Mouse (Mus musculus): ENCODE data around the gene Dydc2. TPM values are rescaled to one million over a fixed set of nuclear protein-coding genes. Genes with fewer than 3 reads are reported as not detected.

Gene Dydc2
- polyA plus RNA-seq (2012; rRNA removed): 0.21 and 0.26 TPM in 2 replicates

DNA sequence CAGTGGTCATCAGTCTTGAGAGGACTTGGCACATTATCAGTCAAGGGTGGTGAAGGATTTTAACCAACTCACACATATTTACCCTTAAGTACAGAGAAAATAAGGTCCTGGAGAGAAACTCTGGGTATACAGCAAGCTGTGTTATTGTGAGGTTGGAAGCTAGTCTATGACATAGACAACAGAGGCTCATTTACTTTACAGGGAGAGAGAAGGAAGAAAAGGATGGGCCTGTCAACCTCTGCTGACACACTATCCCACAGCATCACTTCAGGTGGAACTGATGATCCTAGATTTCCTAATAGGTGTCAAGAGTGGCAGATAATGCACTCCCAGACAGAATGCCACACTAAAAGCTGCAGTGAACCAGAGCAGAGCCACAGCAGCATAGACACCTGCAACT is at the start of gene Dydc2:
Gene Dydc2 (minus strand): TSS at position 101 of the 400 bp plus-strand sequence.

DNA sequence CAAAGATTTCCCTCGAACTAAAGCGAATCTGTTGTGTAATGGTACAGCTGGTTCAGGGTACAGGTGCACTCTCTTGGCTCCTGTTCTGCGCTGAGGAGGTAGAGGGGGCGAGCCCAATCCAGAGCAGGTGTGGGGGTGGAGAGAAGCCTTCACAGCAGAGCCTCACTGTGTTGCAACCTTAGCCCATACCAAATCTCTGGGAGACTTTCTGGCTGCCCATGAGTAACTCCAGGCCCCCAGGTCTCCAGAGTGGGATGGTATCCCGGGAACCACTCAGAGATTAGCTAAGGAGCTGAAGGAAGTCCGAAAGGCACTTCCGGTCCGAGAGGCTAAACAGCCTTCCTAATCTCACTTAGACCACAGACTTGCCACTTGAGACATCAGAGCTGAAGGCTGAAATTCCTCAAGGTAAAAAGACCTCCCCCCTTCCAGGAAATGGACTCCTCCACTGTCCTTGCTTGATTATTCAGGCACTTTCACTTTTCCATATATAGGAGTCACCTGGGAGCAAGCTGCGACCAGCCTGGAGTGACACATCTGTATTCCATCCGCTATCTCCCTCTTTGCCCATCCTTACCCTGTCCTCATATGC is 35.9 kb upstream of the Dydc2 start, which contains the start of gene Mat1a:
Gene Mat1a (plus strand): TSS at position 183 of the 592 bp plus-strand sequence.

DNA sequence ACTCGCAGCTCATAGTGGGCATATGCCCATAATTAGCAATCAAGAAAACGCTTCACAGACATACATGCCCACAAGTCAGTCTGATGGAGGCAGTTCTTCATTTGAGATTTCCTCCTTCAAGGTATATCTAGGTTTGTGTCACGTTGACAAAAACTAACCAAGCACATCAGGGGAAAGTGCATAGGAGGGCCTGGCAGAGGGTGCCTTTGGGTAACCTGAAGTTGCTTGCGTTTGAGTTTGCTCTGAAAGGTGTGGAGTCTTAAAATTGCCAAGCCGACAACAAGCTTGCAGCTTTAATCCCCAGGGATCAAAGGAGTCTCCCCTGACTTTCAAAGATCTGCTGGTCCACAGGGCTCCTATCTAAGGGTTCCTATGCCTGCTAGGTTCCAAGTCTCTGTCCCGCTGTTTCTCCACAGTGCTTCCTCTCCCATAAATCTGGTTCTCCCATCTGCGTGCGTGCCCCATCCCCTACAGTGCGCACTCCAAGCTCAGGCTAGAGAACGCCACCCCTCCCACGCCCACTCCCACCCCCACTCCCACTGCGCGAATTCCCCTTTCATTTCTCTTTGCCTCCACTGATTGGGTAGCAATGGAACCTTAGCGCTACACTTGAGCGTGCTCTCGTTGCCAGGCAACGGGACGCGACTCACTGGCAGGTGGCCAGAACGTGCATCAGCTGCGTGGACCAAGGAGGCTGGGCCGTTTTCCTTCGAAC is 3.4 kb upstream of the Dydc2 start, which contains the start of gene Dydc1:
Gene Dydc1 (plus strand): TSS at position 683 of the 715 bp plus-strand sequence.

DNA sequence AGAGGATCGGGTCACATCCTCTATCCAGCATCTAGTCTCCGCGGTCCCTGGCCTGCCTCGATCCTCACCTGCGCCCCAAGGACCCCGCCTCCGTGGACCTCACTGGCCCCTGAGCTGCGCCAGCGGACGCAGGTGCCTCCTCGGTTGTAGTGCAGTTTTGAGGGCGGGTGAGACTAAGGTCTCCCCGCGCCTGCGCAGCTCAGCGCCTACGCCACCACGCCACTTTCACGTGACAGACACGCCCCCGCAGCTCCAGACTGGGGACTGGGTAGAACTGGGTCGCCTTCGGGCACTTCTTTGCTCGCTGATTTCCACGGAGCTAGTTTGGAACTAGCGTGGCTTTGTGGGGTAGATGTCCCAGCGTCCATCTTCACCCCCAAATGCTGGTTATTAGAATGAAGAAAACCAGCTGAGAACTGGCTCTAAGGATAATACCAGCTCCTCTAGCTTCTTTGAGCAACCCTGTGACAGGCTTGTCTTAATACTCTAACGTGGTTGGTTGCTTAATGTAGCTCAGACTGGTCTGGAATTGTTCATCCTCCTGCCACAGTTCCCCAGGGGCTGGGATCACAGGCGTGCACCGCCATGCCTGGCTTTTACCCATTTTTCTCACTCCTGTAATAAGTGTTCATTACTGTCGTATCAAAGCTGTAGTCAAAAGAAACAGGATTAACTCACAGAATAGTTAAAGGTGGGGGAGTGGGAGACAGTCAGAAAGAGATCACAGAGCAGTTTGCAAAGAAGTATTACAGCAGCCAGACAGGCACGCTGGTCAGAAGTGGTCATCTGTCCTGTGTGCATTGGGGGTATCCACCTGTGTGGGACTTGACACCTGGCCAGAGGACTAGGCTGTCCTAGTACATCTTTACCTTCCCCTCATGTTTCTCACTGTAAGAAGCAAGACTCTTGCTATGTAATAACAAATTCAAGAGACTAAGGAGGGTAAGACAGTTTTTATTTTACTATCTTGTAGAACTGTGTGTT is 55.1 kb downstream of the Dydc2 start, which contains the start of gene Fam213a:
Gene Fam213a (minus strand): TSS at position 159 of the 984 bp plus-strand sequence.

Other genes starting within 250 kb of the Dydc2 start
- gene Sh2d4b, start 175.9 kb downstream of the Dydc2 start, polyA plus RNA-seq (2012; rRNA removed): 2.0 and 3.3 TPM in 2 replicates
- 77.8 and 83.7 TPM in 2 replicates for gene Tspan14, start 102.4 kb downstream of the Dydc2 start, polyA plus RNA-seq (2012; rRNA removed)
- gene Fam213a, start 55.4 kb downstream of the Dydc2 start, polyA plus RNA-seq (2012; rRNA removed): 29.3 and 44.3 TPM in 2 replicates
- 0.06 TPM in 1 of 2 replicates, not detected in the other for gene Dydc1, start 3.7 kb upstream of the Dydc2 start, polyA plus RNA-seq (2012; rRNA removed)
- 0.09 TPM in 1 of 2 replicates, not detected in the other for gene Mat1a, start 35.8 kb upstream of the Dydc2 start, polyA plus RNA-seq (2012; rRNA removed)
- not detected in 2 replicates for gene Sftpa1, start 62.6 kb upstream of the Dydc2 start, polyA plus RNA-seq (2012; rRNA removed)
- 0.14 and 0.48 TPM in 2 replicates for gene Mbl1, start 82.2 kb upstream of the Dydc2 start, polyA plus RNA-seq (2012; rRNA removed)
- not detected in 2 replicates for gene Sftpd, start 115.9 kb upstream of the Dydc2 start, polyA plus RNA-seq (2012; rRNA removed)
- gene Gm2832, start 209.6 kb upstream of the Dydc2 start, polyA plus RNA-seq (2012; rRNA removed): 0.04 and 0.29 TPM in 2 replicates